Mouse (Mus musculus) megakaryocyte progenitor cell, adult 5-6 weeks (primary cell): ENCODE measurements around the gene Arl11. TPM values are rescaled to one million over a fixed set of nuclear protein-coding genes. Genes with fewer than 3 reads are reported as not detected.
"Not testable (repeated sequence)": the region's sequence is repeated elsewhere in the genome, so short reads cannot be mapped to it uniquely, and the experiment has no call there.

Source experiments
- ATAC-seq: replicated peaks from 2 replicates; pipeline ENCODE4 v1.8.0; 2016; ENCODE audit warnings: mild to moderate bottlenecking, moderate TSS enrichment, inconsistent platforms; ENCODE audit not compliant: poor library complexity
- total RNA-seq, 2 experiments: library from RNA; stranded (forward) in 1 of 2; stranded (reverse) in 1 of 2; fragments of 157-497, 149-512 nt in 1 of 2; fragments of 200-1000 nt in 1 of 2; gene quantifications; 2 replicates each; pipeline versions ENCODE4 v1.2.3 to v1.2.4; 2015 to 2017

Gene Arl11
- total RNA-seq, 2 experiments from 2014 or later = 21.1 to 28.0 TPM

GRCm38 (mm10) chr14:61327007-61327406, 17.5 kb downstream of the Arl11 start:
- not testable (repeated sequence) for ATAC-seq

- ATAC-seq = peak; percentile 75
These were observed 18.3 kb downstream of the Arl11 start for GRCm38 (mm10) chr14:61327618-61328450.

- no peak for ATAC-seq
These were observed 21.0 kb downstream of the Arl11 start for GRCm38 (mm10) chr14:61330591-61330990.

- peak; percentile 89 for ATAC-seq
These were observed 21.5 kb downstream of the Arl11 start for GRCm38 (mm10) chr14:61330996-61331561.

GRCm38 (mm10) chr14:61339381-61339780, 29.8 kb downstream of the Arl11 start:
- ATAC-seq = 0 out of 2 replicates have a peak, but pooled peaks have one; percentile 29

- ATAC-seq = no peak
These were observed 35.0 kb downstream of the Arl11 start for GRCm38 (mm10) chr14:61344590-61344989.

- ATAC-seq = no peak
These were observed 37.5 kb downstream of the Arl11 start for GRCm38 (mm10) chr14:61346827-61347698.

GRCm38 (mm10) chr14:61349876-61350275, 40.3 kb downstream of the Arl11 start:
- ATAC-seq = no peak

GRCm38 (mm10) chr14:61350808-61351207, 41.3 kb downstream of the Arl11 start:
- no peak for ATAC-seq

- ATAC-seq = no peak
These were observed 45.0 kb downstream of the Arl11 start for GRCm38 (mm10) chr14:61354251-61355235.

GRCm38 (mm10) chr14:61360131-61360980, 50.8 kb downstream of the Arl11 start, which contains the start of gene Ebpl:
Gene Ebpl, minus strand, starts transcription at chr14:61360439.
- ATAC-seq = peak; percentile 94

- no peak for ATAC-seq
These were observed 51.5 kb downstream of the Arl11 start for GRCm38 (mm10) chr14:61360981-61361511.

Other genes starting within 250 kb of the Arl11 start
- gene Sacs, start 171.3 kb upstream of the Arl11 start, total RNA-seq (2015) = 15.2 and 20.8 TPM in 2 replicates
- 11.0 and 18.1 TPM in 2 replicates for gene Sacs, start 171.3 kb upstream of the Arl11 start, total RNA-seq (2017)
- not detected in 2 replicates for gene Sgcg, start 51.3 kb upstream of the Arl11 start, total RNA-seq (2015)
- gene Sgcg, start 51.3 kb upstream of the Arl11 start, total RNA-seq (2017) = not detected in 2 replicates
- 3.7 and 4.3 TPM in 2 replicates for gene Ebpl, start 50.7 kb downstream of the Arl11 start, total RNA-seq (2015)
- gene Ebpl, start 50.7 kb downstream of the Arl11 start, total RNA-seq (2017) = 1.6 and 2.7 TPM in 2 replicates
- 81.6 and 82.6 TPM in 2 replicates for gene Kpna3, start 130.1 kb downstream of the Arl11 start, total RNA-seq (2015)
- 31.4 and 45.3 TPM in 2 replicates for gene Kpna3, start 130.1 kb downstream of the Arl11 start, total RNA-seq (2017)
- 12.0 and 13.4 TPM in 2 replicates for gene Spryd7, start 247.1 kb downstream of the Arl11 start, total RNA-seq (2015)
- gene Spryd7, start 247.1 kb downstream of the Arl11 start, total RNA-seq (2017) = 11.7 and 11.9 TPM in 2 replicates